Mouse (Mus musculus): ENCODE results near the gene Vps25.
A peak's percentile ranks its signal among the peaks of the same experiment; 100 is the strongest.

Gene Vps25

DNA sequence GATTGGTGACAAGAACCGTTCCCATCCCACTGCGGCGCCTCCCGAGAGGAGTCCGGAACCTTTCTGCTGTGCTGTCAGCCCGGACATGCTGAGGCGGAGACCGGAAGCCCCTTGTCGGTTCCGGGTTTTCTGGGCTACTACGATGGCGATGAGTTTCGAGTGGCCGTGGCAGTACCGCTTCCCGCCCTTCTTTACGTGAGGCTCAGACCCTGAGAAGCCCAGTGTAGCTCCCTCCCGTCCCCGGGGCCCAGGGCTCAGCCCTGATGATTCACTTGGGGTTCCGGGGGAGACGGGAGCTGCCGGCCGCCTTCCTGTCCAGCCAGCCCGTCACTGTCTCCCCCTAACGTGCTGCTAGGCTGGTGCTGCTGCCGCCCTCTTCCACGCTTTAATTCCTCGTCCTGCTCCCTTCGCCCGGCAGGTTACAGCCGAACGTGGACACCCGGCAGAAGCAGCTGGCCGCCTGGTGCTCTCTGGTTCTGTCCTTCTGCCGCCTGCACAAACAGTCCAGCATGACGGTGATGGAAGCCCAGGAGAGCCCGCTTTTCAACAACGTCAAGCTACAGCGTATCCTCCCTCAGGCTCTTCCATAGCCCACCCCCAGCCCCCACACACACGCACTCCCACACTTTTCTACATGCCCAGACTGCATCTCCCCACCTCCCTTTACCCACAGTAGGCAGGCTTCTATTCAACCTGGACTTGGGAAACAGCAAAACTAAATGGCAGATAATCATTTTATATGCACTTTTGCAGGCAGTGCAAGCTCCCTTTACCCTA, at the start of gene Vps25:
Vps25 (plus strand) TSS at position 95 of the 777 bp plus-strand sequence.
- DNase-seq = peak; percentile 89 to 92

DNA sequence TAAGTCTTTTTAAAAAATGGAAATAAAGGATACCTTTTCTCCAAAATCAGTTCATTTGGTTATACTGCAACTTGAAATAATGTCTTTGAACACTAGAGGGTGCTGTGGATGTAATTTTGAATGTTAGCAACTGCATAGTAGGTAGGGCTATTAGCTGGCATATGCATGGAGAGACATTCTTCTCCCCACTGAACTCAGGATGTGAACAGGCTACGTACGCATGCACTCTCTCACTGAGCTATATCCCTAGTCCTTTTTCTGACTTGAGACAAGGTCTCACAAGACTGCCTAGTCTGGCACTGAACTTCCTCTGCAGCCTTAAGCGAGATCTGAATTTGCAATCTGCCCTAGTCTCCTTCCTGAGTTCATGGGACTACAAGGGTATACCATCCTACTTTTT, 41.5 kb upstream of the Vps25 start:
- peak in 1 of 2 experiments; percentile 27 for DNase-seq

DNA sequence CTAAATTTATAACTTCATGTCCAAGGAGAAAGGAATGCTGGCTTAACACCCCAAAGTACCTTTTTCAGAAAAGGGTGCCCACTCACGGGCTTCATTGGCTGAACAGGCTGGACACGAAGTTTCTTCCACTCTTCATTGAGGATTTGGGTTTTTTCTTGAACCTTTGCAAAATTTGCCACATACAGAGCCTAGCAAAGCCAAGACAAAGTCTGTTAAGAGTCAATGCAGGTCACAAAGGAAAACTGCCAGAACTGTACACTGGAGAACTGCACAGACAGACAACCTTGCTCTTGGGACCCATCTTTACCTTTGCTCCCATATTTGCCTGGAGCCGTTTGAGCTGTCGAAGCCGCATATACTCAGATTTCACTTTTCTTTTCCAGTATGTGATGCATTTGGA, 36.6 kb upstream of the Vps25 start:
- no peak for DNase-seq

DNA sequence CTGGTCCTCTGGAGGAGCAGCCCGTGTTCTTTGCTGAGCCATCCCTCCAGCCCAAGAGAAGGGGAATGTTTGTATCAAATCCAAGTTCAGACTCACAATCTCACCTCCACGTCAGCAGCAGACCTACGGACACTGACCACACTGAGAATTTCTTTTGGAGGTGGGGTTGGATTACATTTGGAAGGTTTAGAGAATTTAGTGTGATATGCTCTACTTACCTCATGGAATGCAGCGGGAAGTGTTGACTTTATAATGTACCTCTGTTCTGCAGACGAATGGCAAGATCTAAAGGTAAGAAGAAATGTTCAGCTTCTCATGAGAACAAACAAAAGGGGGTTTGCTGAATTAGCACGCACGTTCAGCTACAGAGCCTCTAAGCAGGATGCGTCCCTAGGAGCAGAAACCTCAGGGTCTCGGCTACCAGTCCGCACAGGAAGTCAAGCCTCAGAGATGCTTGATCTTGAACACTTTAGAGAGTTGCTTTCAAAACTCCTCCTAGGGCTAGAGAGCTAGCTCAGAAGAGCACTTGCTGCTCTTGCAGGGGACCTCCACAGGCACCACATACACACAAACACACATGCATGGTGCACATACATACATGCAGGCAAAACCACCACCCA, 35.0 kb upstream of the Vps25 start:
- DNase-seq = no peak

DNA sequence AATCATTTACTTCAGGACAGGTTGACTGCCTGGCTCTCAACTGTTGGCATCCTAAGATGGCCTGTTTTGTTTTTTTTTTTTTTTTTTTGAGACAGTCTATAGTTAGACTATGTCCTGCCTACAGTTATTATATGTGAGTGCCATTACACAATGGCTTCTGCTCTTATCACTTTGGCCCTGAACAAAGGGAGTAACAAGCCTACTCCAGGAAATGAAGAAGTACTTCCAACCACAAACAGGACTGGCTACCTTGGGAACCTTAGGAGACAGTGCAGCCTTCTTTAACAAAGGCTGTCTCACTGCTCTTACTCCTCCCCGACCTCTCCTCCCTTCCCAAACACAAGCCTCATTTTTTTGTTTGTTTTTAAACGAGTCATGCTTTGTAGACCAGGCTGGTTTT, 32.7 kb upstream of the Vps25 start:
- no peak for DNase-seq

DNA sequence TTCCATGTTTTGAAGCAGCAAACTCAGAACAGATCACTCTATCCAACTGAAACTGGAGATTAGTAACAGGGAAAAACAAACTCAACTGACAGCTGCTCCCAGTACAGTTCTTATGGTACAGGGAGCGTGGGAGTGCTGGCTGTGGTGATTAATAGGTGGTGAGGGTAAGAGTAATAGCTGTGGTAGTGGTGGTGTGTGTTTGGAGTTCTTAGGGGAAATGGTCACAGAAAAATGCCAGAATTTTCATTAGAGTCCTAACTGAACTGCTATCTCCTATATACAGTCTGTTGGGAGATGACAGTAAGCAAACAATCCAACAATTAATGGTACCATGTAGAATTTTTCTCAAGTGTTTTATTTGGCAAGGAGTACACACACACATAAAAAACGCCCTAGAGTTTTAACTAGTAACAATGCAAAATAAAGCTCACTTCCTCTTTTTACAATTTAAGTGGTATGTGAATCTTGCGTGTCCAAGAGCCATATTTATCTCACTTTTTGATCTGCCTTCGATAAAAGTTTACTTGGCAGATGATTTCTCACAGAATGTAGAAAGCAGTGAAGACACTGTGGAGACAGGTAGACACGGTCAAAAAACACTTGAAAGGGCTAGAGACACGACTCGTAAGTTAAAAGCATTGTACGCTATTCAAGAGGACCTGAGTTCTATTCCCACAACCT, 32.1 kb upstream of the Vps25 start:
- peak; percentile 50 to 57 for DNase-seq

DNA sequence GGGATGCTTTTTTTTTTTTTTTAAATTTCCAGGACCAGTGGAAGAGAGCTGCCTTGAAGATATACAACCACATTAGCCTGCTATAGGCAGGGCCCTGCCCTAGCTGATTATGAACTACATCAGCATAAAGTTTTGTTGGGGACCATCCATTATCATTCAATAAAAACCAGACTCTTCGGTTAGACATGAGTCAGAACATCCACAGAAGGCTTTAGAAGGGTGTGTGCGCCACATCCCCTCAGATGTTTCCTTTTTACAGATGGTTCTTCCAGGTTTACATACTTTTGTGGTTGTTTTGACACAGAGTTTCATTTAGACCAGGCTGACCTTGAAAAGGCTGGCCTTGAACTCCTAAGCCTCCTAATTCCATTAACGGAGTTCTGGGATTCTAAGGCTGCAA, 29.2 kb upstream of the Vps25 start:
- no peak for DNase-seq

DNA sequence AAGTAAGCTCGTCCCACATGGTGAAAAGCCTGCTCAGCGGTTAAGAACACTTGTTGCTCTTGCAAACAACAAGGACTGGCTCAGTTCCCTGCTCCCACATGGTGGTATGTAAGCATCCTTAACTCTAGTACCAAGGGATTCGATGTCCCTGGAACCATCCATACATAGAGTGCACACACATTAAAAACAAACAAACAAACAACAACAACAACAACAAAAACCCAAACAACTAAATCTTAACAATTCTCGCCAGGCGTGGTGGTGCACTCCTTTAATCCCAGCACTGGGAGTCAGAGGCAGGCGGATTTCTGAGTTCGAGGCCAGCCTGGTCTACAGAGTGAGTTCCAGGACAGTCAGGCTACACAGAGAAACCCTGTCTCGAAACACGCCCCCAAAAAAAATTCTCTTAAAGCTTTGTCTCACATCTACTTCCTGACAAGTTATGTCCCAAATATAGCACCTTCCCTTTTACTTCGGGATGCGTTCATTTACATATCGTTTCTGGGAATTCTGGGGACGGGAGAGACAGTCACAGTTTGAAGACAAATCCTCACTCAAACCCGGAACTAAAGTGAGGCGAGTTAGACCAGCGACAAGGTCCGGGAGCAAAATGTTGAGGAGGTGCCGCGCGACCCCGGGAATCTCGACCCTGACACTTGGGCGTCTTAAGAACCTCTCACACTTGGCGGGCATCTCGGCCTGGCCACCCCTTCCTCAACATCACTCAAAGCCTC, 28.0 kb upstream of the Vps25 start:
- peak in 1 of 2 experiments; percentile 10 for DNase-seq

DNA sequence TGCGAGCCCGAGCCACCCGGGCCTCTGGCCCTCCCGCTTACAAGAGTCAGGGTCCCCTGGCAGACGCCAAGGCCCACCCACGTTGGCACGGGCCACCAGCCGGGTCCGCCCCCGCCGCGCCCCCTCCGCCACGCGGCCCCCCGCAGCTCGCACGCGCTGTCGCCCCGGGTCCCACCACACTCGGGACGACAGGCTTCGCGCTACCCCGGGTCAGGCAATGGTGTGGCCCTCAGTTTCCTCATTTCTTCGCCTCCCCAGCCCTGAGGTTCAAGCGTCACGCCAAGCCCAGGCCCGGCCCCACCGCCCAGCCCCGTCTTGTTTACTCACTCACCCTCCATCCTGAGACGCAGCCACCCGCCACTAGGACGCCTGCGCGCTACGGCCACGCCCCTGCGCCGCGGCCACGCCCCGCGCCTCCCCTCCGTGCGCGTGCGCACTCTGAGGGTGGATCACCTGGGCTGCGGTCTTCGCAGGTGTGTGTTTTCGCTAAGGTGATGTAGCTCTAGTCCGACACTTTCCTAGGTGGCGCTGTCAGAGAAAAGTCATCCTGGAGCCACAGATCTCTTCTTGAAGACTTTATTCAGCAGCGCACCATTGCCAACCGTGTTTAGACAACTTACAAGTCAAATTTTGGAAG, 27.3 kb upstream of the Vps25 start, which contains the start of gene Ezh1:
Ezh1 (minus strand) TSS at position 399 of the 637 bp plus-strand sequence.
- DNase-seq = peak; percentile 92 to 95

DNA sequence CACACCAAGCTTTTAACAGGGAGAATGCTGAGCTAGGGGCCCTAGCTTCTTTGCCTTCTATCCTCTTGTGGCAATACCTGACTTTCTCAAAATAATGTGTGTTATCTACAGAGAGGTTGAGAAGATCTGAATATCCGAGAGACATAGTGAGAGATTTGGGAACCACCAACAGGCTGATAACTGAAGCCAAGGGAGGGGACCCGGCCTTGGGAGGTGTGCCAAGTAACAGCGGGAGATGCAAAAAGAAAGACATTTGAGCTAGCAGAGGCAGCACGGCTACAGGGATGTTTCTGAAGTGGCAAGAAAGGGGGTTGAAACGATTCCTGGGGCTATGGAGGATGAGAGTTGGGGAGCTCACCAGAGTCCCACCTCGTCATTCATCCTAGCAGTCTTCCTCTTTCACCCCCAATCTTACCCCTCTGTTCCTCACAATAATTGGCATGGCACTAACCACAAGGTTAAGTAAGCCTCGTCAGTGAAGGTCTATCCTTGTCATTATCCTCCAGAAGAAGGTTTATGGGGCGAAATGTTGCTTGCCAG, 24.1 kb upstream of the Vps25 start:
- DNase-seq = peak; percentile 50 to 55

DNA sequence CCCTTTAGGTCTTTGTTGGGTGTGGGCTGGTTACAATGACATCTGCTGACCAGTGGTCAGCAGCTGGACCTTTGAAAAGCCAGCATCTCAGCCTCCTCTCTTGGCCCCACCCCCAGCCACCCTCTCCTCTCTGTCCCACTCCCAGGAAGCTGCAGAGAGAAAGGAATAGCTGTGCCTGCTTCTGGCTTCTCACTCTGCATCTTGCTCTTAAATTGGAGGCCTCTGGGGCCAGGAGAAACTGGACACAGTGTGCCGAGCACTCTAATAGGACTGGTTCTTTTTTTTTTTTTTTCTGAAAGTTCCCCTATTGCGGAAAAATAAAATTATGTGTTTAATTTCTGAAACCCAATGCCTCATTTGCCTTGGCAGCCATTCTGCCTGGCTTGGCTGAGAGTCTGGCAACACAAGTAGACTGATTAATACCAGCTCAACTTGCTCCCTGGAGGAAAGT, 23.4 kb upstream of the Vps25 start:
- DNase-seq = peak; percentile 54 to 65

DNA sequence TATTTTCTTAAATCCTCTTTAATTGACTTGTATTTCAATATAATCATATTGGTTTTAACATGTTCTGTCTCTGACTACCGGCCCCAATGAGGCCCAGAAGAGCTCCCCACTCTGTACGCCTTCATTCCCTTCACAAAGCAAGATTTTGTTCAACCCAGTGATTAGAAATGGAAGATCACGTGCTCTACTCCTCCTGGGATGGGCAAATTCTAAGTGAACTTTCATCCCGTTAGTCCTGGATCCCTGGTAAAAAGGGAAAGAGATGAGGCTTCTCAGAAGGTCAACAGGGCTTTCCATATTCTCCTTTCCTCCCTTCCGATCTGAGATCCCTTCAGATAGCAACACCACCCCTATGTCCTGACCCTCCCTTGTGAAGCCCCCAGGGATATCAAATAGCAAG, 23.0 kb upstream of the Vps25 start:
- no peak for DNase-seq

DNA sequence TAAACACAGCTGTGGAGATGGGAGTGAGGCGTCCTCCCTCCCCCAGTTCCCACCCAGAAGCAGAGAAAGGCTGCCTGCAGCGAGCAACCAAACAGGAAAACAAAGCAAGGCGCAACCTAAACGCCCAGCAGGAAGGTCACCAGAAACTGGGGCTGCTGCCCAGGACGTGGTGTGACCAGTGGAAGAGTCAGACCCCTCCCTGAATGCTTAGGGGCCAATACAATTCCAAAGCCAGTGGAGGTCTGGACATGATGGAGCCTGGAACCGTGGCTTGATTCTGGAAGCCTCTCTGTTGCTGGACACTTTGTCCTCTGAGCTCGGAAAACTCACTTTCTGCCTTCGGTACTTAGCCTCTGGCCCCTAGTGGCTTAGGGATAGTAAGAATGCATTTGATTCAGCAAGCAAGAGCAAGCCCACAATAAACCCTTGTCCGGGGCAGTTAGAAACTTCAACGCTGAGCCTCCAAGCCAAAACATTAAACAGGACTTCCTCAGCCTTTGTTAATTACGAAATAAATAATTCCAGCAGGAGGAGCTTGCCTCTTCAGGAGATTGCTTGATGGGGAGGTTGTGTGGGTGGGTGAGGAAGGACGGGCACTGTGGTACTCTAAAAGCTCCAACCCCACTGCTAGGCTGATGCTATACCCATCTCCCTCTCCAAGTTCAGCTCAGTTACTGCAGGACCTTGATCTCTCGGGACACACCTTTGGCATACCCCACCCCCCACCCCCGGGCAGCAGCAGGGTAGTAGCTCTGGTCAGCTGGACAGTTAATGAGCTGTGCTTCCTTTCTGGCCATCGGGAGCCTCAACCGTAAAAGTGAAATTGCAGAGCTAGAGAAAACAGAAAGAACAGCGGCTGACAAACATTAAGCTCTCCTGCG, 22.3 kb upstream of the Vps25 start:
- DNase-seq = peak; percentile 73 to 81

DNA sequence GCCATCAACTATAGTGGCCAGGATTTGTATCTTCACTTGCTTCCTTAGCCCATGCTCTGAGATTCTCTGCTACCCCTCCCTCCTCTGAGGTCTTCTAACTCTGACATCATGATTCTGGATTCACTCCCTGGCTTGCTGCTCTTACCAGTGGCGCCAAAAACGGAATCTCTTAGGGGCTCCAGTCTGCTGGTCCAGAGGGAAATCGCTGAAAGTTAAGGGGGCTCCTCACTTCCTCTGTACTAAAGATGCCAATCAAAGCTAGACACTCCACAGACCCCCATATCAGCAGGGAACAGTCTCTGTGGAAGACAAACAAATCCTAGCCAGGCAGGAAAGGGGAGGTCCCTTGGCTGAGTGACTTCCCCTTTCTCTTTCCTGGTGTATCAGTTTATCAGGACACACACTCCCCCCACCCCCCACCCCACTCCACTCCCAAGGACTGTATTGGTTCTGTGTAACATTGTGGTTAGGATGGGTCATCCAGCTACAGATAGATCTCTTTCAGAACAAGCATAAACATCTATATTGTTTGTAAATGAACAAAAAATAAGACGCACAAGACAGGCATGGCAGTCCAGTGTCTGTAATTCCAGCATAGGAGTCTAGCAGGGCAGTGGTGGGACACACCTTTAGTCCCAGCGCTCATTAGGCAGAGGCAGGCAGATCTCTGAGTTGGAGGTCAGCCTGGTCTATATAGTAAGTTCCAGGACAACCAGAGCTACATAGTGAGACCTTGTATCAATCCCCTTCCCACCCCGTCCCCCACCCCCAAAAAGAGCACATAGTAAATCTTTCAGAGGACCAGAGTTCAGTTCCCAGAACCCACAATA, 21.3 kb upstream of the Vps25 start:
- DNase-seq = peak; percentile 55 to 67

DNA sequence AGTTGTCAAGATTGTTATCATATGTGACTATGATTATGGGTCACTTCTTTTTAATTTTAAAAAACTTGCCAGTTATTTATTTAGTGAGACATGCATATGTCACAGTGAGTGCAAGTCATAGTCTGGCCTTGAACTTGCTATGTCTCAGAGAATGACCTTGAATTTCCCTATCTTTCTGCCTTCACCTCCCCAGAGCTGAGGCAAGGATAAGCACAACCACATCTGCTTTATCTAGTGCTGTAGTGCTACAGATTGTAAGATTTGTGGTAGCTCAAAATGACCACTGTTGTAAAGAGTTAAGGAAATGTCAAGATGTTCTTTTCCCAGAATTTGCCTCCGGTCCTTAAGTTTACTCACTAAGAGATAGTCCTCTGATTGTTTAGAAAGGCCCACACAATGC, 20.3 kb upstream of the Vps25 start:
- DNase-seq = no peak

DNA sequence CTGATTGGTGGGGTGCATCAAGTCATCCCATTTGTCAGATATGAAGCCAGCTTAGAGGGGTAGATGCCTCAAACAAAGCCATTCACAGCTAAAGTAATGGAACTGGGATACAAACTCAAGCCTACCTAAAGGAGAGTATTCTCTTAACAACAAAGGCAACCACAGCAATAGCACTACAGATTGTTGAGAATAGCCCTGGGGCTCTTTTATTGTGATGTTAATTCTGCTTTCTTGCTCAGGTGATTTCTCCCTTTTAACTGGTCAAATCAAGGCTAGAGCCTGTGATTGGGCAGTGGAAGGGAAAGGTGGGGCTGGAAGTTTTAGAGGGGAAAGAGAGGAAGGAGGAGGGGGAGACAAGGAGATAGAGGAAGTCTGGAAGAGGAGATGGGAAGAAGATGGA, 19.4 kb upstream of the Vps25 start:
- DNase-seq = no peak

DNA sequence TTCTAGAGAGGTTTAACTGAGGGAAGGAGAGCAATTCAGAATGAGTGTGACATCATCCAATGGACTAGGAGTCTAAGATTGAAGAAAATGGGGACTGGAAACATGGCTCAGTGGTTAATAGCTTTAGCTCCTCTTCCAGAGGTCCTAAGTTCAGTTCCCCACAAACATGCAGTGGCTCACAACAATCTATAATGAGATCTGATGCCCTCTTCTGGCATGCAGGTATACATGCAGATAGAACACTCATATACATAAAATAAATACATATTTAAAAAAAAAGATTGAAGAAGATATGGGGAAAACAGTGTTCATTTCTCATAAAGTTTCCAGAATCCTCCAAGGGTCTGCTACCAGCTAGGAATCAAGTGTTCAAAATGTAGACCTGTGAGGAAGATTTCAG, 18.1 kb upstream of the Vps25 start:
- DNase-seq = no peak

DNA sequence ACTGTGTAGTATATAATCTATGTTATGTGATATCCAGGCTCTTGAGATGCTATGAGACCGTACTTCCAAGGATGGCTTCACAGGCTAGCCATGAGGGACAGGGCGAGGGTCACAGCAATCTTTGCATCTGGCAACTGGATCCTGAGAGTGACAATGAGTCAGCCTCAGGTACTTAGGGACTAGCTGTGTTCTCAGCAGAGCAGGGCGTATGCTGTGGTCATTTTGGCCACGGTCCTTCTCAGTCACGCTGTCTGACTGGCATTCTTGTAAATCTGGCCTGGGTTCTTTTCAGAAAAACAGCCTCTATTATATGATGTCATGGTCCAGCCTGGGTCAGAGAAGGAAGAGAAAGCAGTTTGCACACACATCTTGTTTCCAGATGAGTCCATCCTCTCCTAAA, 16.7 kb upstream of the Vps25 start:
- DNase-seq = no peak

DNA sequence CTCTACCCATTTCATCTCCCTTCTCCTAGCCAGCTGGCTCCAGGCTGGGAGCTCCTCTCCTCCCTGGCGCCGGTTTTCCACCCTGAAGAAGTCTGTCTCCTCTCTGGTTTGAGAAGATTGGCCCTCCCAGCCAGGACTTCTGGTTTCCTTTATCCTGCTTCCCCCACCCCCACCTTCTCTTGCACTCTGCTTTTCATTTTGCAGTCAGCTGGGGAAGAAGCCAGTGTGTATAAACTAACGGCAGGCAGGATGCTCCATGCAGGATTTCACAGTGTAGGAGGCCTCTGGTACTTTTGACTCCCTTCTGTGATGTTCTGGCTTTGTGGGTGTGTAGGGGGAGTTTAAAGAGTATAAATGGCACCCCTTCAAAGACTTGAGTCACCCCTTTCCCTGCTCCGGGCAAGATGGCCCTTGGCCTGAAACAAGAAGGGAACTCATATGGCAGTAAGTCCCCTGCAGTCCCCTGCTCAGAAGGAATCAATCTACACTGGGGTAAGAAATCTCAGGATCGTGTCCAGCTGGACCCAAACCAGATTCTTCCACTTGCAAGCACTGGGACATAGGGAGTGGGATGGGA, 15.3 kb upstream of the Vps25 start:
- peak; percentile 64 to 69 for DNase-seq

DNA sequence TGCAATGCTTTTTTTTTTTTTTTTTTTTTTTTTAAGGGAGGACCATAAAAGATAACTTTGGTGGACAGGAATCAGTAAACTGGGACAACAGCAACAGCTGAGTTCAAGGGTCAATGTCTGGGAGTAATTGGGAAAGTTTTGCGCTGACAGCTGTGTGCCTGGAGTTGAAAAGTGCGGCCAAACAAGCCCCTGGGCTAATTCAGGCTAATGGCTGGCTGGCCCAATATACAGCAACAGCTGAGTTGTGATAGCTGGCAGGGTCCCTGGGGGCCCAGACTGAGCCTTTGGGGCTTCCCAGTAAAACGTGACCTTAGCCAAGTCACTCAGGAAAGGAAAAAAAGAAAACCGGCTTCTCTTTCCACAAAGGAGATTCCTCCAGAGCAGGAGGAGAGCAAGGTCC, 8.4 kb upstream of the Vps25 start:
- DNase-seq = peak; percentile 56 to 69
